Mouse (Mus musculus): Measurements from ENCODE around the gene Gm49661.

Gm49661 gene

GRCm38 (mm10) chr8:84969241-84970134, at the start of gene Gm49661, which contains the start of the genes Prdx2 and Rnaseh2a:
TSS of gene Gm49661 (minus strand) at chr8:84969433.
TSS of gene Prdx2 (plus strand) at chr8:84969587.
TSS of gene Rnaseh2a (minus strand) at chr8:84969767.
- peak; percentile 49 to 62 for DNase-seq

DNA sequence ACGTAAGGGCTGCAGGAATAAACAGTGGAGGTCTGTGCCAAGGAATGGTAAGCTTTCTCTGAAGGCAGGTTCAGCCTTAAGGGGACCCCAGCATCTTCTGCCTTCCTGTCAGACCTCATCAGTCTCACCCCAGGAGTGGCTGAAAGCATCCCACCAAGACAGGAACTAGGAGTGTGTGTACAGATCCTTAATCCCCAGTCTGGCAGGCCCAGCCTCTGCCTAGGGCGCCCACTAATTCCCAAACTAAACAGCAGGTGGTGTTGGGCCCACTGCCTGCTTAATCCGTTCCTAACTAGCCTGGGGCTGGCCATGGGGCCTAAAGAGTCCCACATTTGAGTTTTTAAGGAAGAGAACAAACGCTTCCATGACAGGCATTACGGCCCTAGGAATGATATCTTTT, 48.0 kb upstream of the Gm49661 start:
- DNase-seq = no peak

DNA sequence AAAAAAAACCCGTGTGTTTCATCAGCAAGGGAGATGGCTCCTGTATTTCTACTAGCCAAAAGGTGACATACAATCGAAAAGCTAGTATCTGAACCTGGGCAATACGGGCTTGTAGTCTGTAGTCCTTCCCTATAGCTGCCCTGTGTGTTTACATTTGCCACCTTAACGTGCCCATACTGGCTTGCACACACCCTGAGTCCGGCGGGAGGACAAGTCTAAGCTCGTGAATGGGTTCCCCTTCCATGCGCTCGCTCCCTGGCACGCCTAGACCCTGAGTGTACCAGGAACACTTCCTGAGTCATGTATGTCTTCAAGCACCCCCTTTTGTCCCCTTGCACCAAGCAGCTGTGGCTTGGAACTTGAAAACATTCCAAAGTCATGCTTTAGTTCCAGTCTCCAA, 47.5 kb upstream of the Gm49661 start:
- DNase-seq = no peak

- no peak for DNase-seq
Observed at GRCm38 (mm10) chr8:85014431-85014830, 45.2 kb upstream of the Gm49661 start, which contains the start of gene Best2. TSS of gene Best2 (minus strand) at chr8:85014531.

DNA sequence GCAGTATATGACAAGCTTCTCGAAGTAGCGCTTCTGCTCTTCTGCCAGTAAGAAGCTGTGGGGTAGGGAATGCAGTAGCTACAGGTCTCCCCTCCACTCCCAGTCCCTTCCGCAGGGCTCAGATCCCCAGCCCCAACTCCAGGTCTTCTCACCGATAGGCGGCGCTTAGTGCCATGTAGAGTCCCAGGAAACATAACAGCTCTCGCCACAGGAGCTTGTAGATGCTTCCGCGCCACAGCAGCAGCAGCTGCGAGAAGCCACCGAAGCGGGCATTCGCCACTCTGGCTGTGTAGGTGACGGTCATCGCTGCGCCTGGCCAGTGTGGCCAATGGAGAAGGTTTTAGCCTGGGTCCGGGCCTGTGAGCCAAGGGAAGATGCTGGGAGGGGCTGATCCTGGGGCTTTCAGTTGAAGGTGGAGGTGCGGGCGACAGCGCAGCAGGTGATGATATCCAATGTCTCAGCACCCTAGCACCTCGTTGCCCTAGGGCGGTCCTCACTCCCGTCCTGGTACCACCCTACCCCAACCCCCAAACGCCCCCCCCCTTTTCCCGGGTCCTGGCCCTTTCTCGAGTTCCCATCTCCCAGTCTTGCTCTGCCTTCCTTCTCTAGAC, 44.1 kb upstream of the Gm49661 start:
- DNase-seq = peak; percentile 56 to 74

- DNase-seq = no peak
Observed at GRCm38 (mm10) chr8:85011242-85011641, 42.0 kb upstream of the Gm49661 start.

DNA sequence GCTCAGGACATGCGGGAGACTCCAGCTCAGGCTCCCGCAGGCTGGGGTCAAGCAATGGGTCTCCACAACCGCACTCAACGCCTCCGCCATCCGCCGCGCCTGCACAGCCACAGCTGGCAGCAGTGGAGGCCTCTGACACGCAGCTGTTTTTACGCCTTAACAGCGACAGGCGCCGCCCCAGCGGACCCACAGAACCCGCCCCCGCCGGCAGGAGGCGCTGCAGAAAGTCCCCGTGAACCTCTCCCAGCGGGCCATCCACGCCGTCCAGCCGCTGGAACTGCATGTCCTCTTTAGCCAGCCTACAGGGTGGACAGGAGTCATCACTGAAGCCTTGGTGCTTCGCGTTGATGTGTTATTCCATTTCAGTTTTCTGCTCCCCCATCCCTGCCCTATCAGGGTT, 38.5 kb upstream of the Gm49661 start:
- DNase-seq = no peak

DNA sequence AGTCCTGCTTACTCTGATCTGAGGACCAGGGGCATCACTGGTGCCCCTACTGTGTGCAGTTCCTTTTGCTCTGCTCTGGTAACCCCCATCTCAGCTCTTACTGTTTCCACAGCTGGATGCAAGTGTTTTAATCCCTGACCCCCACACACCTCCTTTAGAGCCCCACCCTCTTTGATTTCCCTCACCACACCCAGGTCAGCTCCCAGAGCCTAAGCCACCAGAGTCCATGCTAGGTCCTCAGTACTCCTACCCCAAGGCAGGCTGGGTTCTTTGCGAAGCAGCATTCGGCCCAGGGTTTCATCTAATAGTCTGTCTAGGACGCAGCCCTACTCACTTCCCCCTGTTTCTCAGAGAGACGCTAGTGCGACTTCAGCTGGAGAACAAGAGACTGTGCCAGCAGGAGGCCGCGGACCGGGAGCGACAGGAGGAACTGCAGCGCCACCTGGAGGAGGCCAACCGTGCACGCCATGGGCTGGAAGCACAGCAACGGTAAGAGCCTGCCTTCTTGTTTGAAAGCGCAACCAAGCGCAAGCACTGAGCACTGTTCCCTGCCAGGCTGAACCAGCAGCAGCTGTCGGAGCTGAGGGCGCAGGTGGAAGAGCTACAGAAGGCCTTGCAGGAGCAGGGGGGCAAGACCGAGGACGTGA, 28.5 kb upstream of the Gm49661 start:
- peak; percentile 82 to 93 for DNase-seq

- DNase-seq = no peak
Observed at GRCm38 (mm10) chr8:84996978-84997377, 27.7 kb upstream of the Gm49661 start.

DNA sequence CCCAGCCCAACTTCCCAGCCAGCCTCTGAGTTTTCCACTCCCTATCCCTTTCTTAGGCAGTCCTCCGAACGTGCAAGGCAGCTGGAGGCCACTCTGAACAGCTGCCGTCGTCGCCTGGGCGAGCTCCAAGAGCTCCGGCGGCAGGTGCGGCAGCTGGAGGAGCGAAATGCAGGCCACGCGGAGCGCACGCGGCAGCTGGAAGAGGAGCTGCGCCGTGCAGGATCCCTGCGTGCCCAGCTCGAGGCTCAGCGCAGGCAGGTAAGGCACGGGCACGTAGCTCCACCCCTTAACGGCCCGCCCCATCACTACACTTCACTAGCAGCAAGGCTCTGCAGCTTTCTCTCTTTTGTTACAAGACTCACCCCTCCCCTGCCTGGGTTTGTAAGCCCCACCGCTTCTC, 26.4 kb upstream of the Gm49661 start:
- DNase-seq = no peak

- no peak for DNase-seq
Observed at GRCm38 (mm10) chr8:84994375-84994774, 25.1 kb upstream of the Gm49661 start.

GRCm38 (mm10) chr8:84990836-84991235, 21.6 kb upstream of the Gm49661 start:
- no peak for DNase-seq

DNA sequence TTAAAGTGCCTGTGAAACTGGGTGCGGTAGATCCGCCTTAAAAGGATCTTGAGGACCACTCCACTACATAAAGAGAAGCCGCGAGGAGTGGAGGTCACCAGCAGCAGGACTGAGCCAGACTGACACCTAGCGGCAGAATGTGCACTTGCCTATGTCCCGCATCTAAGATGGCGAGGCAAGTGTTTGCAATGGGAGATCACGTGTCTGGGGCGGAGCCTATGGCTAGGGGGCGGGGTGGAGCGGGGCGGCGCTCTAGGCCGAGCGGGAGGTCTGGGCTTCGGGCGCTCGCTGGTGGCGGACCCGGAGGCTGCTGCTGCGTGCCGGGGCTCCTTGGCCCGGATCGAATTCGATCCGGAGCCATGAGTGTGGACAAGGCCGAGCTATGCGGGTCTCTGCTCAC, 21.1 kb upstream of the Gm49661 start, which contains the start of gene Hook2:
Gene Hook2, plus strand, starts transcription at position 255 of the 400 bp plus-strand sequence.
- peak; percentile 94 to 97 for DNase-seq

- DNase-seq = peak; percentile 80 to 92
Observed at GRCm38 (mm10) chr8:84989810-84990209, 20.6 kb upstream of the Gm49661 start.

DNA sequence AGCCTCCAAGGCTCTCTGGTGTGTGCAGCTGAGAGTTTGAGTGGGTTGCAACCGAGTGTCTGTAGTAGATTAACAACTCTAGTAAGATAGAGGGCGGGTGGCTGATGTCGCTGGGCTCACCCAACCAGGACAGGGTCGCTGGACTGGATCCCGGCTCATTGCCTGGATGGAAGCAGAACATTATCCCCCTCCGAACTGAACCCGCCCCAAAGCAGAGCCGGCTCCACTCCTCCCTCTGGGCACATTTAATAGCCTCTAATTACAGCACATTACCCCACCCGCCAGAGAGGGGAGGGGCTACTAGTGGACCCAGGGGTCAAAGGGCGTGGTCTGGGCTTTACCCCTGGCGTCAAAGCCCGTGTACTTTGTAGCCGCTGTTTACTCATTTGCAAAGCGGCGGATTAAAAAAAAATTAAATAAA, 20.1 kb upstream of the Gm49661 start:
- DNase-seq = no peak

GRCm38 (mm10) chr8:84987903-84988302, 18.7 kb upstream of the Gm49661 start:
- DNase-seq = no peak

GRCm38 (mm10) chr8:84987388-84987787, 18.2 kb upstream of the Gm49661 start:
- DNase-seq = no peak

- DNase-seq = no peak
Observed at GRCm38 (mm10) chr8:84986379-84986945, 17.2 kb upstream of the Gm49661 start.

- peak; percentile 93 to 95 for DNase-seq
Observed at GRCm38 (mm10) chr8:84985684-84986378, 16.6 kb upstream of the Gm49661 start.

GRCm38 (mm10) chr8:84985049-84985683, 15.9 kb upstream of the Gm49661 start:
- no peak for DNase-seq

DNA sequence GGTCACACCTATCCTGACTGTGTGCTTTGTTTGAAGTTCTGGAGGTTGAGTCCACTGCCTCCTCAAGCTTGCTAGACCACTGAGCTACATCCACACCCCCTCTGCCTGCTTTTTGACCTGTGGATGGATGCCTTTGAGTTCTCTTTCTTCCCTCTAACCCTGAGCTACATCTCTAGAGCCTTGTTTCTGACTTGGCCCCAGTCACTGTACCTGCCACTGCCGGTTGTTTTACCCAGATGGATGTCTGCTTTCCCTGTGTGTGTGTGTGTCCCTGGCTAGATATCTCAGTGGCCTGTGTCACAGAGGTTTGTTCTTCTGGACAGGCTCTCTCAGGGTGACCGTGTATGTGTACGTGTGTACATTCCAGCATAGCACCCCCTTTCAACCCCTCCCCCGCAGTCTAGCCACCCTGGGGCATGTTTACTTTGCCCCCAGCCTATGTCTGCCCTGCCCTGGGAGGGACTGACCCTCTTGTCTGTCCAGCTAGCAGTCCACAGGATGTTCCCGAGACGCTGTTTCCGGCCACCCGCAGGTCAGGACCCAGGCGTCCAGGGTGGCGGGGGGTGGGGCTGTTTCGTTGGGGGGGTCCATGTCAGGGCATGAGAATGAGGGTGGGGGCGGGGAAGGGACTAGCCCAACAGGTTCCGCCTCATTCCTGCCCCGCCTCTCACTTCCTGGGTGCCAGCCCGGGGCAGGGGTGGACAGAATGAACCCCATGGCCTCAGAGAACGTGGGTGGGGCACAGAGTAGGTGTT, 15.2 kb upstream of the Gm49661 start:
- peak in 1 of 2 experiments; percentile 42 for DNase-seq
